Mouse (Mus musculus) ES-Bruce4 (cell line): ENCODE data around the gene Hspa12a.

ENCODE experiments used
- CTCF ChIP-seq: IDR thresholded peaks from one replicate; pipeline ENCODE4 v1.8.1; 2011; ENCODE audit warnings: low read depth, low read length
- EP300 ChIP-seq: IDR thresholded peaks from 2 replicates; pipeline ENCODE4 v1.6.1; 2011; ENCODE audit warnings: low read depth, low read length; ENCODE audit not compliant: insufficient read depth
- POLR2A ChIP-seq: IDR thresholded peaks from one replicate; pipeline ENCODE4 v1.8.1; 2011; ENCODE audit warnings: low read length; ENCODE audit not compliant: insufficient read depth

- TF ChIP-seq POLR2A: no peak
- TF ChIP-seq CTCF: no peak
- TF ChIP-seq EP300: no peak
These were observed 70.8 kb downstream of the Hspa12a start for GRCm38 (mm10) chr19:58872381-58873259.
